Mouse (Mus musculus): ENCODE results near the gene Crkl. TPM values are rescaled to one million over a fixed set of nuclear protein-coding genes. Genes with fewer than 3 reads are reported as not detected.

The Crkl gene
- polyA plus RNA-seq (2012; rRNA removed) = 7.6 and 9.3 TPM in 2 replicates

DNA sequence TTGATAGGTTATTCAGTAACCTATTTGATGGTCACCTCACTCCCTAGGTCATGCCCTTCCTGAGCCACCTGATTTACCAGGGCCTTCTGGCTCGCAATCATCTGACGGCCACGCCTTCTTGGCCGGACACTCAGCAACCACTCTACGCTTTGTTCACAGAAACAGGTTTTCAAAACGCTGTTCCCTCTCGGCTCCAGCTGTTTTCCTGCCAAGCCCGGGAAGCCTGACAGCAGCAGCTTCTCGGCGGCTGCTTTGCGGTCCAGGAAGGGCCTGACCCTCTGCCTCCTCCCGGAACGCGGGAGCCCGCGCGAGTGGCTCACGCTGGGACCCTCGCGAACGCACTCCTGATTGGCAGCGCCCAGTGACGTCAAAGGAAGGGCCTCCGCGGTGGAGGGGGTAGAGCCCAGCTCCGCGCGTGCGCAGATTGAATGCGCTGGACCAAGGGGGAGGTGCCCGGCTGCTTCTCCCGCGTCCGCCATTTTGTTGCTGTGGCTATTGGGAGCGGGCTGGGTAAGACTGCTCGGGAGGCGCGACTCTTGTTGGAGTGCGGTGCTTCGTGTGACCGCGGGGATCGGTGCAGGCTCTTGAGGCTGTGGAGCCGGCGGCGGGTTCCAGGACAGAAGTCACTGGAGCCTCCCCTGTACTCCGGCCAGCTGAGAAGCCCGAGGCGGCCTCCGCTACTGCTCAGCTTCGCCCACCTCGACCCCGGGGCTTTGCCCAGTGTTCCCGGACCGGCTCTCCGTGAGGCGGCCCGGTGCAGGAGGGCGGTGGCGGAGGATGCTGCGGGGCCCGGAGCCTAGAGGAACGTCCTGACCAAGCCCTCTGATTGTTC lies at the start of gene Crkl:
Gene Crkl, plus strand, starts transcription at position 447 of the 832 bp plus-strand sequence.

GRCm38 (mm10) chr16:17405736-17406443 lies 45.9 kb upstream of the Crkl start, which contains the start of the genes Snap29 and Pi4ka:
Snap29 (plus strand) TSS chr16:17405986.
Pi4ka (minus strand) TSS chr16:17406314.

GRCm38 (mm10) chr16:17489469-17490111 lies 37.8 kb downstream of the Crkl start, which contains the start of gene Aifm3:
Aifm3 (plus strand) TSS chr16:17489611.

DNA sequence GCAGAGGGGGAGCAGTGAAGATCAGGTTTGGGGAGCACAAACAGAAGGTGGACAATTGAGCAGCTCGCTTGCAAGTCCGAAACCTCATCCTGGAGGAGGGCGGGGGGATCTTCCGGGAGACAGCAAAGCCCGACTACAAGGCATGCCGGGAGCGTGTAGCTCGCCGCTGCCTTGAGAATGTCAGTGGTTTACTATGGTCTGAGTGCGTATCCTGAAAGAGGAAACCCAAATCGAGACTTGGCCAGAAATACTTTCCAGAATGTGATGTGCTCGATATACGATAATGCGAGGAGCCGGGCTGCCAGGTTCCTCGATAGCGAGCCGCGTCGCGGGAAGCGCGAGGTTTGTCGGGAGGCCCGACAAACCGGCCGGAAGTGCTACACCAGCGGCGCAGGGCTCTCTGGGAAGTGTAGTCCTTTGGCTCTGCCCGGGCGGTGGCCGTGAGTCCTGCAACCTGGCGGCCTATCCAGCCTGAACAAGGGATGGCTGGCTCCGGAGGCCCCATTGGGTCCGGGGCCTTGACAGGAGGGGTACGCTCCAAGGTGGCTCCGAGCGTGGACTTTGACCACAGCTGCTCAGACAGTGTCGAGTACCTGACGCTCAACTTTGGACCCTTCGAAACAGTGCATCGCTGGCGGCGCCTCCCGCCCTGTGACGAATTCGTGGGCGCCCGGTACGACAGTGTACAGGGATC lies 56.9 kb downstream of the Crkl start, which contains the start of gene Lztr1:
Gene Lztr1, plus strand, starts transcription at position 143 of the 694 bp plus-strand sequence.

DNA sequence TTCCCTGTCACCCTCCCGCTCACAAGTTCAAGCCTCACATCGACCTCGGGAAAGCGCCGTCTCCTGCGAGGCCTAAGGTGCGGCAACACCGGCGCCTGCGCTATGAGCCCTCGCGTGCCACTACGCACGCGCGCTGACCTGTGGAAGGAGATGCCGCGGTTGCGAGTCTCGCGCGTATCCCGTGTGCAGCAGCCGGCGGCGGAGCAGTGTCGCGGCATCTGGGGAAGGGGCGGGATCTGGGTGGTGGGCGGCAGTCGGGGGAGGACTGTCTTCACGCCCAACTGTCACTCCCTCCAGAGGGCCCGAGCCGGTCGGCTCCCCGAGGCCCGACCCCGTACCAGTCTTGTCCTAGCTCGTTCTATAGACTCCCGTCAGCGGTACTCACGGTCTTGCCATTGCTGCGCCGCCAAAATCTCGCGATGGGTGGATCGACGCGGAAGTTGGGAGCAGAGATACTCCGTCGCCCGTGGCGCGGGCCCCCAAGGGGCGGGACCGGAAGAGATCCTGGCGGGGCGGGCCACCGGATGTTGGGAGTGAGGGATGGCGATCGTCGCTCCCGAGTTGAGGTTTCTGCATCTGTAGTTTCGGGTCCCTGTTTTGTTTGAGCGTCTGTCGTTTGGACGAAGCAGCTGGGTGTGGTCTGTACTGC lies 79.0 kb downstream of the Crkl start, which contains the start of gene Thap7:
Gene Thap7, minus strand, starts transcription at position 497 of the 649 bp plus-strand sequence.

Other genes with a start within 250 kb of the Crkl start
- 69.6 and 76.0 TPM in 2 replicates for gene Ube2l3, start 249.3 kb upstream of the Crkl start, polyA plus RNA-seq (2012; rRNA removed)
- 0.03 TPM in 2 replicates for gene Rimbp3, start 243.4 kb upstream of the Crkl start, polyA plus RNA-seq (2012; rRNA removed)
- gene Hic2, start 218.4 kb upstream of the Crkl start, polyA plus RNA-seq (2012; rRNA removed) = 2.0 and 2.4 TPM in 2 replicates
- gene Tmem191c, start 175.9 kb upstream of the Crkl start, polyA plus RNA-seq (2012; rRNA removed) = 3.9 and 4.2 TPM in 2 replicates
- gene Serpind1, start 120.6 kb upstream of the Crkl start, polyA plus RNA-seq (2012; rRNA removed) = 102 and 121 TPM in 2 replicates
- gene Snap29, start 46.0 kb upstream of the Crkl start, polyA plus RNA-seq (2012; rRNA removed) = 4.0 and 5.1 TPM in 2 replicates
- gene Pi4ka, start 45.7 kb upstream of the Crkl start, polyA plus RNA-seq (2012; rRNA removed) = 17.6 and 18.6 TPM in 2 replicates
- gene Aifm3, start 37.6 kb downstream of the Crkl start, polyA plus RNA-seq (2012; rRNA removed) = 1.1 and 1.2 TPM in 2 replicates
- 27.5 and 30.4 TPM in 2 replicates for gene Lztr1, start 56.7 kb downstream of the Crkl start, polyA plus RNA-seq (2012; rRNA removed)
- gene Thap7, start 79.1 kb downstream of the Crkl start, polyA plus RNA-seq (2012; rRNA removed) = 18.2 and 20.8 TPM in 2 replicates
- 0.05 TPM in 1 of 2 replicates, not detected in the other for gene Lrrc74b, start 109.3 kb downstream of the Crkl start, polyA plus RNA-seq (2012; rRNA removed)
- gene P2rx6, start 109.9 kb downstream of the Crkl start, polyA plus RNA-seq (2012; rRNA removed) = 0.05 and 0.06 TPM in 2 replicates
- gene Slc7a4, start 131.2 kb downstream of the Crkl start, polyA plus RNA-seq (2012; rRNA removed) = 0.93 and 1.2 TPM in 2 replicates
- 25.6 and 30.4 TPM in 2 replicates for gene Smpd4, start 167.4 kb downstream of the Crkl start, polyA plus RNA-seq (2012; rRNA removed)
- 1.7 and 2.2 TPM in 2 replicates for gene Ccdc74a, start 194.5 kb downstream of the Crkl start, polyA plus RNA-seq (2012; rRNA removed)

Measured in liver, embryonic 14 days (tissue).